Mouse (Mus musculus): ENCODE measurements around the gene Rapgef3. TPM values are rescaled to one million over a fixed set of nuclear protein-coding genes. Genes with fewer than 3 reads are reported as not detected.
A peak's percentile ranks its signal among the peaks of the same experiment; 100 is the strongest.

Gene Rapgef3
- total RNA-seq, 2 experiments from 2014 or later = 25.4 to 27.4 TPM

GRCm38 (mm10) chr15:97750697-97751096 is 17.1 kb downstream of the Rapgef3 start:
- intact Hi-C loops (cut with DNase I) = loop anchor here (1.0 kb wide), 1 partner anchor 26 kb away; no protein-coding TSS in a partner anchor
- peak; percentile 55 to 59 for DNase-seq

- DNase-seq = no peak
- intact Hi-C loops (cut with DNase I) = no loop called here
Observed at GRCm38 (mm10) chr15:97749841-97750240, 17.9 kb downstream of the Rapgef3 start.

GRCm38 (mm10) chr15:97749397-97749796 is 18.4 kb downstream of the Rapgef3 start:
- intact Hi-C loops (cut with DNase I) = no loop called here
- DNase-seq = no peak

GRCm38 (mm10) chr15:97748964-97749363 is 18.8 kb downstream of the Rapgef3 start:
- intact Hi-C loops (cut with DNase I) = no loop called here
- DNase-seq = no peak

- intact Hi-C loops (cut with DNase I) = no loop called here
- no peak for DNase-seq
Observed at GRCm38 (mm10) chr15:97748309-97748708, 19.5 kb downstream of the Rapgef3 start.

- DNase-seq = no peak
- intact Hi-C loops (cut with DNase I) = no loop called here
Observed at GRCm38 (mm10) chr15:97747486-97747885, 20.3 kb downstream of the Rapgef3 start.

GRCm38 (mm10) chr15:97746748-97747147 is 21.0 kb downstream of the Rapgef3 start:
- intact Hi-C loops (cut with DNase I) = no loop called here
- no peak for DNase-seq

- no peak for DNase-seq
- intact Hi-C loops (cut with DNase I) = no loop called here
Observed at GRCm38 (mm10) chr15:97746278-97746677, 21.5 kb downstream of the Rapgef3 start.

GRCm38 (mm10) chr15:97745331-97745730 is 22.4 kb downstream of the Rapgef3 start:
- intact Hi-C loops (cut with DNase I) = no loop called here

GRCm38 (mm10) chr15:97744930-97745329 is 22.8 kb downstream of the Rapgef3 start:
- intact Hi-C loops (cut with DNase I) = no loop called here
- peak in 1 of 2 experiments; percentile 31 for DNase-seq

More at GRCm38 (mm10) chr15:97745331-97745730, 22.4 kb downstream of the Rapgef3 start:
- DNase-seq = peak; percentile 72 to 78

- intact Hi-C loops (cut with DNase I) = no loop called here
- no peak for DNase-seq
Observed at GRCm38 (mm10) chr15:97743961-97744525, 23.7 kb downstream of the Rapgef3 start.

GRCm38 (mm10) chr15:97743210-97743609 is 24.6 kb downstream of the Rapgef3 start:
- intact Hi-C loops (cut with DNase I) = no loop called here
- DNase-seq = no peak

GRCm38 (mm10) chr15:97742600-97742999 is 25.2 kb downstream of the Rapgef3 start:
- no peak for DNase-seq
- intact Hi-C loops (cut with DNase I) = no loop called here

- DNase-seq = no peak
- intact Hi-C loops (cut with DNase I) = no loop called here
Observed at GRCm38 (mm10) chr15:97742074-97742473, 25.7 kb downstream of the Rapgef3 start.

GRCm38 (mm10) chr15:97741662-97742061 is 26.1 kb downstream of the Rapgef3 start:
- intact Hi-C loops (cut with DNase I) = no loop called here
- no peak for DNase-seq

- intact Hi-C loops (cut with DNase I) = no loop called here
Observed at GRCm38 (mm10) chr15:97740283-97740732, 27.5 kb downstream of the Rapgef3 start.

GRCm38 (mm10) chr15:97738923-97739322 is 28.8 kb downstream of the Rapgef3 start:
- intact Hi-C loops (cut with DNase I) = no loop called here

More at GRCm38 (mm10) chr15:97740283-97740732, 27.5 kb downstream of the Rapgef3 start:
- no peak for DNase-seq

GRCm38 (mm10) chr15:97731988-97732387 is 35.8 kb downstream of the Rapgef3 start:
- intact Hi-C loops (cut with DNase I) = no loop called here

More at GRCm38 (mm10) chr15:97738923-97739322, 28.8 kb downstream of the Rapgef3 start:
- DNase-seq = no peak

GRCm38 (mm10) chr15:97731111-97731510 is 36.7 kb downstream of the Rapgef3 start, which contains the start of gene Endou:
Endou (minus strand) TSS chr15:97731339.
- DNase-seq = no peak
- intact Hi-C loops (cut with DNase I) = no loop called here

More at GRCm38 (mm10) chr15:97731988-97732387, 35.8 kb downstream of the Rapgef3 start:
- DNase-seq = no peak

GRCm38 (mm10) chr15:97730365-97730764 is 37.4 kb downstream of the Rapgef3 start:
- intact Hi-C loops (cut with DNase I) = no loop called here
- no peak for DNase-seq

- intact Hi-C loops (cut with DNase I) = no loop called here
- DNase-seq = peak in 1 of 2 experiments; percentile 55
Observed at GRCm38 (mm10) chr15:97728804-97729203, 39.0 kb downstream of the Rapgef3 start.

GRCm38 (mm10) chr15:97728394-97728793 is 39.4 kb downstream of the Rapgef3 start:
- intact Hi-C loops (cut with DNase I) = no loop called here

More at GRCm38 (mm10) chr15:97728394-97728793, 39.4 kb downstream of the Rapgef3 start:
- no peak for DNase-seq

All from heart, postnatal 36 days (tissue).